Mouse (Mus musculus) fat pad, adult 2 months (tissue): ENCODE results near the gene Sgms1.
"Not testable (repeated sequence)": the region's sequence is repeated elsewhere in the genome, so short reads cannot be mapped to it uniquely, and the experiment has no call there.

ENCODE experiments used
- DNase-seq: peaks from one replicate; pipeline ENCODE4 v3.0.0-alpha.2; 2011; ENCODE audit warnings: low read depth, low spot score; ENCODE audit errors: extremely low read depth

Sgms1 gene

GRCm38 (mm10) chr19:32164128-32164527 lies 225.4 kb downstream of the Sgms1 start:
- DNase-seq: no peak

- DNase-seq: no peak
These were observed 229.6 kb downstream of the Sgms1 start for GRCm38 (mm10) chr19:32159944-32160343.

GRCm38 (mm10) chr19:32159168-32159567 lies 230.3 kb downstream of the Sgms1 start:
- DNase-seq: no peak

DNA sequence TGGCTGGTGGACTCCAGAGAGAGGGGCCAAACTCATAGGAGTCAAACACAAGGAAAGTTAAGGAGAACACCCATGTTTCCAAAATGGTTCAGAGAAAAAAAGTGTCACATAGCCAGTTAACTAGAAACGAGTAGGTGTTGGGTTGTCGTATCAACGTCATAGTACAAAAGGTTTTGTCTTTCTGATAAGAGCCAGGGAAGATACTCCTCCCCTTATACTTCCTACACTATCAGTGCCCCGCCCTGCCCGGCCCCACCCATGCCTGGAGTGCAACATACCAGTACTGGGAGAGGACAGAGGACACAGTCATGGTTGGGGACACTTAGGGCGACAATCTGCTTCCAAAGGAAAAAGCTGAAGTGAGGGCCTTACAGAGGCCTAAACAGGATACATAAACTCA lies 232.5 kb downstream of the Sgms1 start:
- no peak for DNase-seq

GRCm38 (mm10) chr19:32152529-32152928 lies 237.0 kb downstream of the Sgms1 start:
- DNase-seq: no peak

- DNase-seq: no peak
These were observed 240.8 kb downstream of the Sgms1 start for GRCm38 (mm10) chr19:32148710-32149109.

DNA sequence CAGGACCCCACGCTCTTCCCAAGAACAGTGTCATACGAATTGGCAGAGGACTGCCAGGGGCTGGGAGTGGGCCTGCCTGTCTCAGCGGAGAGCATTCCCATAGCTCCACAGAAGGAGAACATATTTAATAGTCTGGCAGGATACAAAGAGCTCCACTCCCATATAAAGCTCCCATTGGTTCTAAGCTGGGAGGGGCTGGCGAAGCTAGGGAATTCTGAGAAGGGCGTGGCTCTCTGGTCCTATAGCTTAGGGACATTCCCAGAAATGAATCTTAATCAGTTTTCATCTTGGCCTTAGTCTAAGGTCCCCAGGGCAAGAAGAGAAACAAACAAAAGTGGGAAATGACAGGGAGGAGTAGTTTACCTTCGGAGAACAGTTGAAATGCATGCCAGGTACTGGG lies 247.1 kb downstream of the Sgms1 start:
- no peak for DNase-seq

- DNase-seq: no peak
These were observed 251.0 kb downstream of the Sgms1 start for GRCm38 (mm10) chr19:32138361-32139088.

DNA sequence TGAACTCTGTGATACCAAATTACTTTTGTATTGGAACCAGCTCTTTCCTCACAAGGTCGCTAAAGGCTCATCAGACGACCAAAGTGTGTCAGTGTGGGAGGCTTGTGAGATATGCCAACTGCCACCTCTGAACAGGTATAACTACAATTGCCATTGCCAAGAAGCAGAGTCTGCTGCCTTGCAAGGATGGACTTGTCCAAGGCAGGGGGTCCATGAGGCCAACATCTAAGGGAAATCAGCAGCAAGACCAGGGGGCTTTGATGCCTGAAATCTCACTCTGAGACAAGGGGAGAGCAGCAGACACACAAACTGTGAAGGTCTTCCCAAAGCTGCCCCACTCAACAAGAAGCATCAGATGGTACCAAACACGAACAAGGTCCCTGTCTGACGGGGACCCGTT lies 251.6 kb downstream of the Sgms1 start:
- no peak for DNase-seq

- no peak for DNase-seq
These were observed 252.5 kb downstream of the Sgms1 start for GRCm38 (mm10) chr19:32136888-32137625.

- DNase-seq: not testable (repeated sequence)
These were observed 257.6 kb downstream of the Sgms1 start for GRCm38 (mm10) chr19:32131707-32132488.

DNA sequence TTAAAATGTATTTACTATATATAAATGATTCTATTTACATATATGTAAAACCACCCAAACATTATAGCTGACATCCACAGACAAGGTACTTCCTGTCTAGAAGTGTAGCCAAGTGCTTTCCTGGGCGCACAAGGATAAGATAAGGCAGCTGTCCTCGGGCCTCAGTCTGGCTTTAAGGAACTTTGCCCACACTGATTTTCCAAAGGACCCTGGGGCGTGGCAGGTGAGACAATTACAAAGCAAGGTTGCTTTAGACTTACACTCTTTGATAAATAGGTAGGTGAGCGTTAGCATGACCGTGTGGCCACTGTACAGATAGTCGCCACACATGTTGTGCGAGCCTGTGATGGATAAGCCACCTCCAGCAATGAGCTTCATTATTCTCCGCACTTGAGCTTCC lies 260.2 kb downstream of the Sgms1 start:
- DNase-seq: no peak

DNA sequence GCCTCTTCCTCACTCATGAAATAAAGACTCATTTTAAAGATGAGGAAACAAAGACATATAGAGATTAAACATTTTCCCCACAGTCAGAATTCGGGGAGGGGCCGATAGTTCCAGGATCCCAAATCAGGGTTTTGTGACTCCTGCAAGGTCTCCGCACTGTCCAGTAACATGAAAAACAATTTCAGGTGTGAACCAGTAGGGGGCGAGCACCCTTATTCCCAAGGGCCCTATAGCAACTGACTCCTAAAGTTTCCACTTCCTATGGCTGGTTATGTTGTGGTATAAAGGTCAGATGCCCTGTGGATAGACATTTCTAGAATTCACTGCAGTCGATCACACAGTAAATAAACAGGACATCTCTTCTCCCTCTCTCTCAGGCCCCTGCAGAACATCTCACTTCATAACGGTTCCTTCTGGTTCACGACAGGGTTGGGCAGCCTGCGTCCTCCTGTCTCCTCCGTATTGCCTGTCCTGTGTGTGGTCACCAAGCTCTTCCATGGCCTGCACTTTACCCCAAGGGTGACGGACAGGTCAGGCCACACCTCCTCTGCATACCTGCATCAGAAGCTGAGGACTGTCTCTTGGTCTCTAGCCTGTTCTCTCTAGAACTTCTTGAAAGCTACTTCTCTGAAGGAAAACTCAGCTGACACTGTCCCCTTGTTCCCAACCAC lies 262.2 kb downstream of the Sgms1 start:
- no peak for DNase-seq

GRCm38 (mm10) chr19:32124155-32124554 lies 265.4 kb downstream of the Sgms1 start:
- DNase-seq: no peak

DNA sequence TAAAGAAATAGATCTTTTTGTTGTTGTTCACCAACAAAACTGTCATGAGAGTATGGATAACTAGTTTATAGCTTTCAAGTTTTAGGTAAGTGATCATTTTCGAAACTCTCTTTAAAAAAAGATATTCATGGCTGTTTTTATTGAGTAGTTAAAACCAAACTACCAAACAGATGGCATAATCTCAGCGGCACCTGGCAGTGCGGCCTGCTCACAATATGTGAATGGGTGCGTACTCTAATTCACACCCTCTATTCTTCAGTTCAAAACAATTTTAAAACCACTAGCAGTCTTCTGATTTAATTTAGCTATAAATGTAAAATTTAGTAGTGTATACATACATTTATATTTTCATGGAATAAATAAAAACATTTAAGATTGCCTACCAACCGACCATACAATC lies 266.3 kb downstream of the Sgms1 start:
- DNase-seq: no peak

DNA sequence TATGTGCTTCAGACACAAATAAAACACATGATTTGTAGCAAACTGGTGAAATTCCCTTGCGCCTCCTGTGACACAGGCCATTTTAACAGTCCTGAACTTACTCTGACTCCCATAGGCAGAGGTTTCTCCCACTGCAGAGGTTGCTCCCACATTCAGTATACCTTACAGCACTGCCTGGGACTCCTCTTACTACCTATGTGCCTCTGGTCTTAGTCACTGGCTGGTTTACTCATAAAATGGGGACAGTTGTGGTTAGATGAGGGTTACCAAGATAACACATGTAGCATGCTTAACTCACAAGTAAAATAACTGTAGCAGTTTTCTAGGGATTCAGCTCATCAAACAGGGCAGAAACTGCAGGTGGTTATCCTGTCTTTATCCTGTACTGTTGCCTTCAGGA lies 268.7 kb downstream of the Sgms1 start:
- no peak for DNase-seq

DNA sequence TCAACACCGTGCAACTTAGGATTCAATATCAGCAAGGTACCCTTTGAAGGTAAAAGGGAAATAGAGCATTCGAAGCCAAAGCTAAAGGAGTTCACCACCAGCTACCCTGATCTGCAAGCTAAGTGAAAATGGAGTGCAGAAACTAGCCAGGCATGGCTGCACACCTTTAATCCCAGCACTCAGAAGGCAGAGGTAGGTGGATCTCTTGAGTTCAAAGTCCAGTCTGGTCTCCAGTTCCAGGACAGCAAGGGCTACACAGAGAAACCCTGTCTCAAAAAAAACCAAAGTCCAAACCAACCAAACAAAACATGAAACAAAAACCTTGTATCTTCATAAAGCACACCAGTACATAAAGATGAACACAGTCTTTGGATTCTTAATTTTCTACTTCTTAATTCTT lies 269.8 kb downstream of the Sgms1 start:
- DNase-seq: no peak

GRCm38 (mm10) chr19:32118496-32118895 lies 271.0 kb downstream of the Sgms1 start:
- DNase-seq: no peak

- DNase-seq: no peak
These were observed 272.0 kb downstream of the Sgms1 start for GRCm38 (mm10) chr19:32117484-32118018.

DNA sequence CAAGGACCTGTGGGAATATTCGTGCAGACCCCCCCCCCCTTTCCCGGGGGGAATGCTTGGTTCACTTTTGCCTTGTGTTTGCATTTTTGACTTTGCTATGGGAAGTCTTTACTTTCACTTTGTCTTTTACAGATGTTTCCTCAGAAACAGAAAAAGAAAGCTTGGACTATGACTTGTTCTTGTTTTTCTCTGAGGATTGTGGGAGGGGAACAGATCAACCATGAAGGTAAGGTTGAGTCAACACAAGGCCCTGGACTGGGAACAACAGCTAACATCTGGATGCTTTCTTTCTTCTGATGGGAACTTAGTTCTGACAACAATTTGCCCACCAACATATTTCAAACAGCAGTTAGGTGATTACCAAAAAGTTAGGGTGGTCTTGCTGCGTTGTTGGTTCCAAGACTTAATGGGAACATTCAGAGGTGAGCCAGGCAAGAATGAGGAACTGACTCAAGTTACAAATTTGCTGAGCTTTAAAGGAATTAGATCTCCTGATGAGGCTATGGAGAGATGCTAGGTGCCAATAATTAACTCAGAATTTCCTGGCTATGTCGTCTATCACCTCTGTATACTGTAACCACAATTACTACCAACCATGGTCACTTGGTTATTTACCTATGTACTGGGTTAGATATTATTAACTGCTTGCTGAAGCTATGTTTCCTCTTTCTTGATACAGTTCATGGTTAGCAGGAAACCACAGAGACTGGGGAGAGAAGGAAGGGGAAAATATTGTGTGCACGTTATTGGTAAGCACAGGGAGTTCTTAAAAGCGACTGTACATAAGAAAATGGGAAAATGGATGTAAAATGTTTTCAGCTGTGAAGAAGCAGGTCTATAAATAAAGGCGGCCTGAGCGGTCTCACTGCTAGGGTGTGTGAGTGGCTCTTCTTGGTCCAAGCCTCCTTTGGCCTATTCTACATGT lies 277.4 kb downstream of the Sgms1 start:
- DNase-seq: no peak
